Mouse (Mus musculus) cerebellum, adult 2 months (tissue): ENCODE measurements around the gene Pcbp4. TPM values are rescaled to one million over a fixed set of nuclear protein-coding genes. Genes with fewer than 3 reads are reported as not detected.
A peak's percentile ranks its signal among the peaks of the same experiment; 100 is the strongest.
"Not testable (repeated sequence)": the region's sequence is repeated elsewhere in the genome, so short reads cannot be mapped to it uniquely, and the experiment has no call there.

Experiments
- DNase-seq, 2 experiments: peaks; one replicate each; pipeline ENCODE4 v3.0.0; 2021
- H3K27ac ChIP-seq: fragments of 200-500 bp; 2 replicates; pipeline ENCODE4 v1.5.1; 2012; ENCODE audit warnings: low read length, control low read depth, inconsistent platforms; ENCODE audit not compliant: insufficient read depth
- H3K27me3 ChIP-seq: fragments of 200-500 bp; 2 replicates; pipeline ENCODE4 v1.6.1; 2012; ENCODE audit warnings: inconsistent platforms, mild to moderate bottlenecking, low read length, moderate library complexity; ENCODE audit not compliant: control insufficient read depth, insufficient read depth
- H3K4me1 ChIP-seq: fragments of 200-500 bp; 2 replicates; pipeline ENCODE4 v1.6.1; 2011; ENCODE audit warnings: low read length; ENCODE audit not compliant: control insufficient read depth, insufficient read depth
- H3K4me3 ChIP-seq: fragments of 200-500 bp; replicated peaks from 2 replicates; pipeline ENCODE3; 2011; ENCODE audit warnings: mild to moderate bottlenecking, low read depth, low read length, control low read depth; ENCODE audit not compliant: insufficient read depth
- CTCF ChIP-seq: fragments of 200-500 bp; IDR thresholded peaks from 2 replicates; pipeline ENCODE4 v1.5.1; 2011; ENCODE audit warnings: low read depth, mild to moderate bottlenecking, control low read depth, low read length, moderate library complexity, borderline replicate concordance; ENCODE audit not compliant: insufficient read depth
- POLR2A ChIP-seq: fragments of 200-500 bp; IDR thresholded peaks from 2 replicates; pipeline ENCODE4 v1.6.1; 2011; ENCODE audit warnings: low read length, control low read depth, borderline replicate concordance; ENCODE audit not compliant: insufficient read depth
- WGBS: fragments of 180-500 bp; shearing (Covaris S2); methylation state at CpG from one replicate; pipeline ENCODE4 v1.1.7; 2018; 5-methylcytosine and 5-hydroxymethylcytosine counted together
- polyA plus RNA-seq: library from polyadenylated mRNA; depleted of rRNA; stranded (reverse); fragments of >200 nt; gene quantifications from 2 replicates; pipeline ENCODE4 v1.2.3, GENCODE M21; 2012

Pcbp4 gene
- polyA plus RNA-seq, 1 experiment, result 515 TPM

DNA sequence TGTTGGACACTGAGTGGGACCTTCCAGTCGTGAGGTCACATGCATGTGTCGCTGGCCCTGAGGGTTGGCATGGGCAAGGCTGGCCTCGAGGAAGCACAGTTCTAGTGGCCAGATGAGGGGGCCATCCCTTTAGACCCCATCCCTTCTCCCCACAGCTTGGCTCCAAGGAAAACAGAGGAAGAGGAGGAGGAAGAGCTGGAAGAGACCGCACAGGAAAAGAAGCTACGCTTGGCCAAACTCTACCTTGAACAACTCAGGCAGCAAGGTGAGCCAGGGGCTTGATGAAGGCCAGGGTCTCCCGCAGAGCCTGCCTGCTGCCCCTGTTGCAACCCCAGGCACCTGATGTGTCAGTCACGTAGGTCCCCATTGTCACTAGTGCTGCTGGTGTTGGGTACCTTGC lies 27.4 kb downstream of the Pcbp4 start:
- WGBS, result 91% methylated on average over 7 of the region's 7 CpGs
- TF ChIP-seq POLR2A (no peak), CTCF (no peak)
- Histone ChIP-seq H3K27ac (no peak overlapping the region), H3K27me3 (no peaks in the 10 kb centered on the region), H3K4me1 (peaks cover 11% of the 10 kb centered on the region), H3K4me3 (no peak overlapping the region)
- DNase-seq, result peak in 1 of 2 experiments; percentile 1

DNA sequence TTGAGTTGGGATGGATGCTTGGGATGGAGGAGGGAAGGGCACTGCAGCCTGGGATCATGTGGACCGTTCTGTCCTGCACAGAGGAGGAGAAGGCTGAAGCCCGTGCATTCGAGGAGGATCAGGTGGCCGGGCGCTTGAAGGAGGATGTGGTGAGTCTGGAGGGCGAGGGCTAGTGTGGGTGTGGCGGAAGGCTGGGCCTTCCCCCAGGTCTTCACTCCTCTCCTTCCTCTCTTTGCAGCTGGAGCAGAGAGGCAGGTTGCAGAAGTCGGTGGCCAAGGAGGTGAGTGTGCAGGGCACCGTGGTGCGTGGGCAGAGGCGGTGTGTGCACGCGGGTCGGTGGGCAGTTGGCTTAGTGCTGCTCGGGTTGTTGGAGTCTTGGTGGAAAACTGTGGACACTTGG lies 28.0 kb downstream of the Pcbp4 start:
- peaks cover 11% of the 10 kb centered on the region for H3K4me1 ChIP-seq
- TF ChIP-seq POLR2A (no peak), CTCF (no peak)
- H3K4me3 ChIP-seq, result no peak overlapping the region
- WGBS, result 92% methylated on average over 15 of the region's 15 CpGs
- H3K27ac ChIP-seq, result no peak overlapping the region
- H3K27me3 ChIP-seq, result no peaks in the 10 kb centered on the region
- no peak for DNase-seq

DNA sequence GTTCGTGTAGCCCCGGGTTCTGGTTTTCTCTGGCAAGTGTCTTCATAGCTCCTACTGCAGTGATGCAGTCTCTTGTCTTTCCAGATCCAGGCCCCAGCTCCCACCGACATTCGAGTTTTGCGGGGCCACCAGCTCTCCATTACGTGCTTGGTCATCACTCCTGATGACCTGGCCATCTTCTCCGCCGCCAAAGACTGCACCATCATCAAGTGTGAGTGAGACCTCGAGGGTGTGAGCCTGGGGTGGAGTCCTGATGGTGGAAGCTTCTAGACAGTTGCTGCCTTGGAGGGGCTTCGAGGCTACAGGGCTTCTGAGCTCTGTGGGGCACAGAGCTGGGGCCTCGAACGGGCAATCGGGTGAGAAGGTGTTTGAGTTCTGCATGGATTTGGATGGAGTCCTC lies 28.6 kb downstream of the Pcbp4 start:
- Histone ChIP-seq H3K4me3 (no peak overlapping the region), H3K27ac (no peak overlapping the region), H3K27me3 (no peaks in the 10 kb centered on the region), H3K4me1 (peaks cover 7% of the 10 kb centered on the region; the same call in 1 of the 2 replicates)
- TF ChIP-seq CTCF, result no peak
- no peak for TF ChIP-seq POLR2A
- peak in 1 of 2 experiments; percentile 0 for DNase-seq
- WGBS, result 90% methylated on average over 13 of the region's 13 CpGs

DNA sequence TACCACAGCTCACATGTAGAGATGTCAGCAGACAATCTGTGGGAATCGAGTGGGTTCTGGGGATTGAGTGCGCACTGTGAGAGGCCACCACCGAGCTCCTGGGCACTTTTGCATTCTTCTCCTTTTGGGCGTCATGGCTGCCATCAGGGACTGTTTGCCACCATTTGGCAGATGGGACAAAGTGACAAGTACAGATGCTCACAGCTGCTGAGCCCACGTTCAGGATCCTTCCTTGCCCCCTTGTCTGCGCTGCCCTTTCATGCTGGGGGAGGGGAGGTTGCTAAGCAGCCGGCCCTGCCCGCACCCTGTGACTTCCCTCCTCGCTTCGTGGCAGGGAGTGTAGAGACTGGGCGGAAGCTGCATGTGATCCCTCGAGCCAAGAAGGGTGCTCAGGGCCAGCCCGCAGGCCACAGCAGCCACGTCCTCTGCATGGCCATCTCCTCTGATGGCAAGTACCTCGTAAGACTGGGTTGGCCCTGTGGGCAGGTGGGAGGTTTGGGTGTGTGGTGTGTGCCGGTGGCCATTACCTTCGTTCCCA lies 29.6 kb downstream of the Pcbp4 start:
- DNase-seq, result peak in 1 of 2 experiments; percentile 0
- Histone ChIP-seq H3K27ac (no peak overlapping the region), H3K4me3 (no peak overlapping the region), H3K4me1 (peaks cover 7% of the 10 kb centered on the region; the same call in 1 of the 2 replicates), H3K27me3 (no peaks in the 10 kb centered on the region)
- TF ChIP-seq POLR2A (no peak), CTCF (no peak)
- WGBS, result 75% methylated on average over 17 of the region's 17 CpGs

DNA sequence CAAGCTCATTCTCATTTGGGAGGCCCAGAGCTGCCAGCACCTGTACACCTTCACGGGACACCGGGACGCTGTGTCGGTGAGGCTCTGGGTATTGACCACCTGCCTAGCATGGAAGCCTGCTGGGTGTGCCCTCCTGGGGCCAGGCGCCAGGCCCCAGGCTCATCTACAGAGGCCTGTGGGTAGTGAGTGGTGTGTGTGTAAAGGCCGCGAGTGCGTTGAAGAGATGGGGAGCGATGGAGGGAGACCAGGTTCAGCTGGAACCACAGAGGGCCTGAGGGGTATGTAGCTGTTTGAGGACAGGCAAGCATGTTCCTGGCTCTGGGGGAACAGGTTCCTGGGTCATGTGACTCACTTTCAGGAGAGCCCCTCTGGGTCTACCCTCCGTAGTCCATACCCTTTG lies 30.0 kb downstream of the Pcbp4 start:
- no peak overlapping the region for H3K27ac ChIP-seq
- DNase-seq, result peak in 1 of 2 experiments; percentile 1
- 97% methylated on average over 10 of the region's 10 CpGs for WGBS
- no peaks in the 10 kb centered on the region for H3K27me3 ChIP-seq
- H3K4me3 ChIP-seq, result no peak overlapping the region
- no peak for TF ChIP-seq POLR2A
- TF ChIP-seq CTCF, result no peak
- H3K4me1 ChIP-seq, result peaks cover 7% of the 10 kb centered on the region; the same call in 1 of the 2 replicates

DNA sequence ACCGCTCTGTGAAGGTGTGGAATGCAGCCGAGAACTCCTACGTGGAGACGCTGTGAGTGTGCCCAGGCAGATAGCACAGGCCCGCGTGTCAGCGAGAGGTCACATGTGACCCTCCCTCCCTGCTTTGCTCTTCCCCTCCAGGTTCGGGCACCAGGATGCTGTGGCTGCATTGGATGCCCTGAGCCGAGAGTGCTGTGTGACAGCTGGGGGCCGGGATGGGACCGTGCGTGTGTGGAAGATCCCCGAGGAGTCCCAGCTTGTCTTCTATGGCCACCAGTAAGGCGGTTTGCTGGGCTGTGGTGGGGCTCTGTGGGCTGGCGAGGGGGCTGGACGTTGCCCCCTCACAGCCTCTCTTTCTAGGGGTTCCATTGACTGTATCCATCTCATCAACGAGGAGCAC lies 30.5 kb downstream of the Pcbp4 start:
- no peaks in the 10 kb centered on the region for H3K27me3 ChIP-seq
- TF ChIP-seq CTCF, result no peak
- TF ChIP-seq POLR2A, result no peak
- 91% methylated on average over 17 of the region's 17 CpGs for WGBS
- H3K27ac ChIP-seq, result no peak overlapping the region
- H3K4me3 ChIP-seq, result no peak overlapping the region
- peaks cover 7% of the 10 kb centered on the region; the same call in 1 of the 2 replicates for H3K4me1 ChIP-seq
- DNase-seq, result no peak

DNA sequence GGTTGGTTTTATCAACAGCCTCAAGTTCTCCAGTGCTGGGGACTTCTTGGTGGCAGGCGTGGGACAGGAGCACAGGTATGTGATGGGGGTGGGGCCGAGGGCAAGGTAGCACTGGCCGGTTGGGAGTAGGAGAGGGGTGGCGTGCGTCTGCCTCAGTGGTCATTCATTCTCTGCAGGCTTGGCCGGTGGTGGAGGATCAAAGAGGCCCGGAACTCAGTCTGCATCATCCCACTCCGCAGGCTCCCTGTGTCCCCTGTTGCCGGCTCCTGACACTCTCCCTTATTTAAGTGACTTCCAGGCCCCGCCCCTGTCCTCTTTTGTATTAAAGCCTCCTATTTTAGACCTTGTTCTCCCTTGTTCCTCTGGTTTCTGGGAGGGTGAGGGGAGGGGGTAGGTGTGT lies 32.0 kb downstream of the Pcbp4 start:
- no peaks in the 10 kb centered on the region for H3K4me1 ChIP-seq
- no peaks in the 10 kb centered on the region for H3K27me3 ChIP-seq
- WGBS, result 82% methylated on average over 10 of the region's 10 CpGs
- TF ChIP-seq POLR2A (no peak), CTCF (no peak)
- no peak overlapping the region for H3K4me3 ChIP-seq
- no peak overlapping the region for H3K27ac ChIP-seq
- peak in 1 of 2 experiments; percentile 0 for DNase-seq

DNA sequence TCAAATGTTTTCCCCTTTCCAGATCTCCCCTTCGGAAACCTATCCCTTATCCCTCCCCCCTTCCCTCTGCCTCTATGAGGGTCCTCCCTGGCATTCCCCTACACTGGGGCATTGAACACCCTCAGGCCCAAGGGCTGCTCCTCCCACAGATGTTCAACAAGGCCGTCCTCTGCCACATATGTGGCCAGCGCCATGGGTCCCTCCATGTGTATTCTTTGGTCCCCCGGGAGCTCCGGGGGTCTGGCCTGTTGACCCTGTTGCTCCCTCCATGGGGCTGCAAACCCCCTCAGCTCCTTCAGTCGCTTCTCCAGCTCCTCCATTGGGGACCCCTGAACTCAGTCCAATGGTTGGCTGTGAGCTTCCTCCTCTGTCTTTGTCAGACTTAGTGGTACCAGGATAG lies 34.5 kb downstream of the Pcbp4 start:
- H3K4me1 ChIP-seq, DNase-seq, H3K27ac ChIP-seq, H3K4me3 ChIP-seq, H3K27me3 ChIP-seq: not testable (repeated sequence)
- 76% methylated on average over 6 of the region's 6 CpGs for WGBS
